Mouse (Mus musculus) retina, embryonic 14.5 days (tissue): Measurements from ENCODE around the gene Mrm3.
"Not testable (repeated sequence)": the region's sequence is repeated elsewhere in the genome, so short reads cannot be mapped to it uniquely, and the experiment has no call there.

Experiments
- DNase-seq: peaks from one replicate; pipeline ENCODE4 v3.0.0-alpha.2; 2015; ENCODE audit warnings: low spot score

Gene Mrm3

GRCm38 (mm10) chr11:76242901-76243810, at the start of gene Mrm3, which contains the start of gene Glod4:
TSS of gene Mrm3 (plus strand) at chr11:76243715.
TSS of gene Glod4 (minus strand) at chr11:76243725.
- DNase-seq = peak; percentile 95

GRCm38 (mm10) chr11:76196275-76196976, 47.1 kb upstream of the Mrm3 start:
- no peak for DNase-seq

DNA sequence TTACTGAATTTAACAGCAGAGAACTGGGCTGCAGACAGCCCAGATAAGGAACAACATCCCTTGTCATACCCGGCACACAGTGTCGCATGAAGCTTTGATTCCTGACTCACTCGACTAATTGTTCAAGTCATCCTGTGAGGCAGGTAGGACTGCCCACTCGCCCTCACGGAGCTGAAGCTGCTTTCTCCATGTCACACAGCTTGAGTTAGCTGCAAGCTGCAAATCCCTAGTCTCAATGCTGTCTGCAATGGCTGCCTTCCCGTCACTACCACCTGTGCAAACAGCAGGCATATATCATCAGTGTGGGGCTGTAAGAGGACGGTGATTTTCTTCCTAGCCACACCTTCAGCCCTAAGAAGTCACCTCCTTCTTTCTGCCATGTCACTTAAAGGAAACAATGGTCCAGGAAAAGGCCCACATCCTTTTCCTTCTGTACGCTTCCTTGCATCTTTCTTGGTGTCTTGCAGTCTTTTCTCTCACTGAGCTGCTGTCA, 46.5 kb upstream of the Mrm3 start:
- DNase-seq = no peak

- peak; percentile 83 for DNase-seq
Observed at GRCm38 (mm10) chr11:76201761-76202674, 41.5 kb upstream of the Mrm3 start.

DNA sequence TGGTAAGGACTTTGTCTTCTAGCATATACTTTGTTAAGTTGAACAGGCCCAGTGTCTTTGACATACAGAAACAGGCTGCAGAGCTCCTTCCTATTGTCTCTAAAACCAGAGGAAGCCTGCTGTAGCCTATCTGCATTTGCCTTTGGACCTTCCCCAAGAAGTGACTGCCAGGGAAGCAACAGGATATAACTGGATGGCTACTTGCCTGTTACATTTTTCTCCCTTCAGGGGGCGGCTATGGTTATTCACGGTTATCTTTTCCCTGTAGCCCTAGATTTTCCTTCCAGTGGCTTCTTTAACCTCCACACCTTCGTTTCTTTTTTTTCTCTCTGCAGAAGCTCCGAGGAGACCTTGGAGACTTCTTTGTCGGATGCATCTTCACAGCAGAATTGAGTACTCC, 36.7 kb upstream of the Mrm3 start:
- no peak for DNase-seq

DNA sequence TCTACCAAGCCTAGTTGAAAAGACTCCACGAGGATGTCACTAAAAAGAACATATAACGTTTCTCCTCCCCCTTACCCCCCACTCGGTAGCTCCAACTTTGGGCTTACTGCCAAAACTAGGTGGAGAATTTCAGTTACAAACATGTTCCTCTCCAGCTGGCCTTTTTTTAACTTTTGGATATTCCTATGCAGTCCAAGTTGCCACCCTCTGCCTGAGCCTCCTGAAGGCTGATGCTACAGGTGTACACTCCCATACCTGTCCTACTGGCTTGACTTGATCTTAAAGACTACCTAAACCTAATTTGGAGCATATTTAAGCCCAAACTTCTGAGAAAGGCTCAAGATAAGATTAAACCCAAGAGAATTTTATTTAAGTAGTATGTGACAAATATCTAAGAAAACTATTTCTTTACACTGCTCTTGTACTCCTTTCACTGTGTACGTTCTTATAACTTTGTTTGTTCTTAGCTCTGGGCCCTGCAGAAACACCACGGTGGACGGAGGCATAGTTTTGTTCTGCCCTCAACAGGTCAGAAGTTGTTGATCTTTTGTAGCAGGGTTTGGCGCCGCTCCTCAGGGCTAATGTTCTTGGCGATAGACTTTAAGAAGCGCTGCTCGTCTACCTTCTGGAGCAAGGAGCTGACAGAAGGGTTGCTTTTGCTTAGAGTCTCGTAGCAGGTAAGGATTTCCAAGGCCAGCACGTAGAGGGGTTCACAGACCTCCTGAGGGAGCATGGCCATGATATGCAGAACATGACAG, 33.1 kb upstream of the Mrm3 start:
- DNase-seq = no peak

DNA sequence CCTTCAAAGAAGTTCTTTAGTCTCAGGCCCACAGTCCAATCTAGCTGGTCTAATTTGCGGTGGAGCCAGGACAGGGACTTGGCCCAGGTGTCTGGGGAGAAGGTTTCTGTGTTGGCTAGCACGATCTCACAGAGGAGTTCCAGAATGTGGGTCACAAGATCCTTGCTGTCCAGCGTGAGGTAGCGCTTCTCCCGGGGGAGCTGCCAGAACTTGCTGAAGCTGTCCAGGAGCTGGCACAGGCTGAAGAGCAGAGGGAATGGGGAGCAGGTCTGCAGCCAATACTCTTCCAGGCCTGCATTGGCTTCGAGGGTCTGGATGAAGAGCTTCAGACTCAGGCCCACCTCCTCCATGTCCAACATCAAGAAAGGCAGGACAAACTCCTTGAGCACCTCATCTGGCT, 31.9 kb upstream of the Mrm3 start:
- DNase-seq = not testable (repeated sequence)

DNA sequence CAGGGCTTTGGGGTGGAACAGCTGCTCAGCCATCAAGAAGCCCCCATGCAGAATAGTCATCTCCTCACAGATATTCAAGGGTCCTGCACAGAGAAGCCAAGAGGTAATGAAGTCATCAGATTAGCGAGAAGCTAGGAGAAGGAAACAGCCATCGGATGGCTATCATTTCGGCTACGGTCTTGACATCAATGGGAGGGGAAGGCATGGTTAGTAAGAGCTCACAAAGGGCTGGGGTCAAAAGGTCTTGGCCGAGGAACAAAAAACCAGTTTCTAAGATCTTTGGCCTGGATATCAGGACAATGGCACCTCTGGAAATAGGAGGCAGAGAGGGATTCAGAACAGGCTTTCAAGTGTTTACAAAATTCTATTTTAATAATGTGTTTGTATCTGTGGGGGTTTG, 29.7 kb upstream of the Mrm3 start:
- no peak for DNase-seq

- DNase-seq = no peak
Observed at GRCm38 (mm10) chr11:76215011-76215410, 28.5 kb upstream of the Mrm3 start.

DNA sequence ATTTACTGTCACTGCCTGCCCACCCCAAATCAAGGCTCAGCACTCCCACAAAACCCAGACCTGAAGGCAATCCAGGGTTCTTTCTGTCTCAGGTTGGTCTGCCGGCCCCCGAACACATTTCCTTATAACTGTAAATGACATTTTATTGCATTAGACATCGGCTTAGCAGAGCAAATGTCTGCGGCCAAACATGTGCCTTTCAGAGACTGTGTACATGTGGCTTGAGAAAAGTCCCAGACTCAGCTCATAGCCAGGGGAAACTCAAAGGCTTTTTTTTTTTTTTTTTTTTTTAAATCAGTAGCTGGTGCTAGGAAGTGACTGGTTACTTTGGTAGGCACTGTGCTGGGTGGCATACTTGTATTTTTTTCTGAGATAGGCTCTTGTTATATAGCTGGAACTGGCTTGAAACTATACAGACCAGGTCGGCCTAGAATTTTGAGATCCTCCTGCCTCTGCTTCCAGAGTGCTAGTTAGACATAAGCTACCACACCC, 27.4 kb upstream of the Mrm3 start:
- DNase-seq = no peak

- no peak for DNase-seq
Observed at GRCm38 (mm10) chr11:76216681-76217389, 26.7 kb upstream of the Mrm3 start.

- DNase-seq = peak; percentile 100
Observed at GRCm38 (mm10) chr11:76217390-76217800, 26.1 kb upstream of the Mrm3 start, which contains the start of the genes Dbil5 and Gemin4. TSS of gene Dbil5 (plus strand) at chr11:76217608. TSS of gene Gemin4 (minus strand) at chr11:76217664.

GRCm38 (mm10) chr11:76224631-76225030, 18.9 kb upstream of the Mrm3 start:
- no peak for DNase-seq

DNA sequence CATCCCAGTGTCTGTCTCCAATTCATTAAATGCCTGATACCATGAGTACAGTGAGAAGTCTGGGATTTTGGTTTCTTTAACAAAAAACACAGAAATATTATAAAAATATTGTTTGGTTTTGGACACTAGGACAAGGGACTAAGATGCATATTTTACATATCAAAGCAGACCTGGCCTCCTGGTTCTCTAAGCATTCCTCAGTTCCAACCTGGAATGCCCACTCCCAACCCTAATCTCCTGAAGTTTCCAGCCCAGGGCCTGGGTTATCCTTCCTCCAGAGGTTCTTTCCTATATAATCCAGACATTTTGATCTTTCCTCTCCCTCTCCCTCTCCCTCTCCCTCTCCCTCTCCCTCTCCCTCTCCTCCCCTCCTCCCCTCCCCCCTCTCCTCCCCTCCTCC, 18.5 kb upstream of the Mrm3 start:
- no peak for DNase-seq

- DNase-seq = no peak
Observed at GRCm38 (mm10) chr11:76236136-76236535, 7.4 kb upstream of the Mrm3 start.

DNA sequence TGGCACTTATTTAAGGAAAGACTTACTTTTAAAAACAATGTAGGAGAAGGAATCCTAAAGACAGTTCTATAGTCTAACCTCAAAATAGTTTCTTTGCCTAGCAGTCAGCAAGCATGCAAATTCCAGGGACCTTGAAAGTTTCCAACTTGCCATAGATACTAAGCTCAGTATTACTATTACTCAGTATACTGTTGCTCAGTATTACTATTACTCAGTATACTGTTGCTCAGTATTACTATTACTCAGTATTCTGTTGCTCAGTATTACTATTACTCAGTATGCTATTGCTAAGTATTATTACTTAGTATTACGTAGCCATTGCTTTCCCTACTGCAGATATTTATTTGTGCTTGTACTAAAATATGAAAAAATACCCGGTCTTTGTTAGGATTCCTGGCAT, 3.8 kb upstream of the Mrm3 start:
- DNase-seq = no peak

GRCm38 (mm10) chr11:76243811-76244546, 464 bp downstream of the Mrm3 start:
- no peak for DNase-seq

DNA sequence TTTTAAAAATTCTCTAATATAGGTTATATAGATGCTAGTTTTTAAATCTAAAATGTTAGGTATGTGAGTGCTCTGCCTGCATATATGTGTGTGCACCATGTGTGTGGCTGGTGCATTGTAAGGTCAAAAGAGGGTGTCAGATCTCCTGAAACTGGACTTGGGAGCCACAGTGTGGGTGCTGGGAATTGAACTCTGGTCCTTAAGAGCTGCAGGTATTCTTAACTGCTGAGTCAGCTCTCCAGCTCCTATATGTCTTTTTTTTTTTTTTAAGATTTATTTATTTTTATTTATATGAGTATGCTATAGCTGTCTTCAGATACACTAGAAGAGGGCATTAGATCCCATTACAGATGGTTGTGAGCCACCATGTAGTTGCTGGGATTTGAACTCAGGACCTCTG, 2.9 kb downstream of the Mrm3 start:
- no peak for DNase-seq

DNA sequence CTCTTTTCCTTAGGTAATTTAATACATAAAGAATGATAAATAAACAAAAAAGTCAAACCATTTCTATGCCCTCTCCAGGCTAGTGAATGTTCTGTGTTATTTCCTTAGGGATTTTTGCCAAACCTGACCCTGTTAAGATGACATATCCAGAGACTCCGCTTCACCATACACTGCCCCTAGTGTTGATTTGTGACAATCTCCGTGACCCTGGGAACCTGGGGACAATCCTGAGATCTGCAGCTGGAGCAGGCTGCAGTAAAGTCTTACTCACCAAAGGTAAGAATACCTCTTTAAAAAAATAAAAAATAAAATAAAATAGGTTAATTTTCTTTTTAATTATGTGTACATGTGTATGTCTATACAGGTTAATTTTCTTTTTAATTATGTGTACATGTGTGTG, 3.7 kb downstream of the Mrm3 start:
- peak; percentile 49 for DNase-seq

- no peak for DNase-seq
Observed at GRCm38 (mm10) chr11:76252036-76252435, 8.5 kb downstream of the Mrm3 start.
